Mouse (Mus musculus) liver, adult 2 months (tissue): ENCODE data around the gene Cntn4. TPM values are rescaled to one million over a fixed set of nuclear protein-coding genes. Genes with fewer than 3 reads are reported as not detected.

Source experiments
- DNase-seq: peaks from one replicate; pipeline ENCODE4 v3.0.0-alpha.2; 2011; ENCODE audit warnings: low read depth, low spot score; ENCODE audit errors: extremely low read depth
- H3K27ac ChIP-seq: fragments of 200-500 bp; replicated peaks from 2 replicates; pipeline ENCODE4 v1.5.1; 2012; ENCODE audit warnings: low read depth, mild to moderate bottlenecking, control low read depth, inconsistent platforms, low read length; ENCODE audit not compliant: insufficient read depth
- H3K27me3 ChIP-seq: fragments of 200-500 bp; 2 replicates; pipeline ENCODE4 v1.6.1; 2012; ENCODE audit warnings: mild to moderate bottlenecking, moderate library complexity, low read length, inconsistent platforms; ENCODE audit not compliant: control insufficient read depth, insufficient read depth
- H3K36me3 ChIP-seq: fragments of 200-500 bp; 2 replicates; pipeline ENCODE4 v1.6.1; 2012; ENCODE audit warnings: low read length, inconsistent platforms; ENCODE audit not compliant: control insufficient read depth, insufficient read depth
- H3K4me1 ChIP-seq: fragments of 200-500 bp; 2 replicates; pipeline ENCODE4 v1.6.1; 2011; ENCODE audit warnings: low read length; ENCODE audit not compliant: control insufficient read depth, insufficient read depth
- H3K4me3 ChIP-seq: fragments of 200-500 bp; 2 replicates; pipeline ENCODE4 v1.5.1; 2011; ENCODE audit warnings: low read depth, mild to moderate bottlenecking, control low read depth, low read length, moderate library complexity; ENCODE audit not compliant: insufficient read depth
- H3K79me2 ChIP-seq: fragments of 200-500 bp; 2 replicates; pipeline ENCODE4 v1.6.1; 2012; ENCODE audit warnings: inconsistent platforms, mild to moderate bottlenecking, low read length, moderate library complexity; ENCODE audit not compliant: control insufficient read depth, insufficient read depth
- H3K9ac ChIP-seq: fragments of 200-500 bp; 2 replicates; pipeline ENCODE4 v1.6.1; 2012; ENCODE audit warnings: low read depth, mild to moderate bottlenecking, control low read depth, inconsistent platforms, low read length
- CTCF ChIP-seq: fragments of 200-500 bp; IDR thresholded peaks from 2 replicates; pipeline ENCODE4 v1.5.1; 2011; ENCODE audit warnings: low read depth, low read length, control low read depth
- POLR2A ChIP-seq: fragments of 200-500 bp; IDR thresholded peaks from 2 replicates; pipeline ENCODE4 v1.6.1; 2011; ENCODE audit warnings: low read length, control low read depth; ENCODE audit not compliant: insufficient read depth; ENCODE audit errors: extremely low read depth
- WGBS: fragments of 180-500 bp; shearing (Covaris S2); methylation state at CpG from one replicate; pipeline ENCODE4 v1.1.7; 2018; 5-methylcytosine and 5-hydroxymethylcytosine counted together
- polyA plus RNA-seq: library from polyadenylated mRNA; depleted of rRNA; stranded (reverse); fragments of >200 nt; gene quantifications from 2 replicates; pipeline ENCODE4 v1.2.3, GENCODE M21; 2012
- total RNA-seq: library from RNA; depleted of rRNA; stranded (reverse); fragments of >200 nt; gene quantifications from 2 replicates; pipeline ENCODE4 v1.2.3, GENCODE M21; 2014

The Cntn4 gene
- total and polyA plus RNA-seq, 2 experiments, result not detected

DNA sequence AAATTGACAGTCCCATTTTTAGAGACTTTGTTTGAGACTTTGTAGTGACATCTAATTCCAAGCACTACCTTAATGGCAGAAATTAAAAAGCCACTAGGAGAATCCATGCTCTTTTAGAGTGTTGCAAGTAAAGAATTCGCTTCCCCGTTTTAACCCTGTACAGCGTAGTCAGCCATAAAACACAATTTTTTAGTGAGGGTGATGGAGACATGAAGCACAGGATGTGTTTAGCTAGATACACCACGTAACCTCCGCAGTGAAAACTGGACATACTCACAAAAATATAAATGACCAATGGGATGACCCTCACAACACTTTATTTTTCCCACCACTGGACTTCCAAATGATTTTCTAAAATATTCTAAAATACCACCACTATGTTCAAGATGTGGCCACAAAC lies 1069.8 kb downstream of the Cntn4 start:
- H3K4me3 ChIP-seq, result no peak overlapping the region
- 88% methylated on average over 5 of the region's 5 CpGs for WGBS

DNA sequence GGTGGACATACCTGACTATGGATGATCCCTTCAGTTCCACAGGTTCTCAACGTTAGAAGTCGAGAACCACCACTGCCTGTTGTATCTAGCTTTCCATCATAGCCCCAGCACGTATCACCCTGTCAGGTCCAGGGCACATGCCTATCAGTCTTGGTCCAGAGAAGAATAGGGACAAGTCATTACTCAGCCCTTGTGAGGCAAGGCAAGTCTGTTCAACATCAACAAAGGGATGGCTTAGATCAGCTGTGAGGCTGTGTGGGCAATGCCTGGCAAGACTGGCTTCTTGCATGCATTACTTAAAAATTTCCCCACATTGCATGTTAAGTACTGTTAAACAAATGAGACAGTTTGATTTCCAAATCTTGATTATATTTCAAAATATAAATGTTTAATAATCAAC lies 1070.3 kb downstream of the Cntn4 start:
- DNase-seq, result no peak
- Histone ChIP-seq H3K79me2 (no peaks in the 10 kb centered on the region), H3K9ac (no peak overlapping the region), H3K27me3 (no peaks in the 10 kb centered on the region), H3K36me3 (no peaks in the 10 kb centered on the region), H3K4me1 (no peaks in the 10 kb centered on the region), H3K4me3 (no peak overlapping the region), H3K27ac (no peak overlapping the region)
- TF ChIP-seq POLR2A, result no peak
- no peak for TF ChIP-seq CTCF
- WGBS, result 69% methylated on average over 3 of the region's 3 CpGs

More for the DNA sequence above, 1069.8 kb downstream of the Cntn4 start:
- DNase-seq, result no peak
- Histone ChIP-seq H3K27ac (no peak overlapping the region), H3K9ac (no peak overlapping the region), H3K36me3 (no peaks in the 10 kb centered on the region), H3K27me3 (no peaks in the 10 kb centered on the region), H3K79me2 (no peaks in the 10 kb centered on the region), H3K4me1 (no peaks in the 10 kb centered on the region)
- TF ChIP-seq CTCF, result no peak
- TF ChIP-seq POLR2A, result no peak
